Mouse (Mus musculus): ENCODE results near the gene Fgfr2.

Fgfr2 gene

DNA sequence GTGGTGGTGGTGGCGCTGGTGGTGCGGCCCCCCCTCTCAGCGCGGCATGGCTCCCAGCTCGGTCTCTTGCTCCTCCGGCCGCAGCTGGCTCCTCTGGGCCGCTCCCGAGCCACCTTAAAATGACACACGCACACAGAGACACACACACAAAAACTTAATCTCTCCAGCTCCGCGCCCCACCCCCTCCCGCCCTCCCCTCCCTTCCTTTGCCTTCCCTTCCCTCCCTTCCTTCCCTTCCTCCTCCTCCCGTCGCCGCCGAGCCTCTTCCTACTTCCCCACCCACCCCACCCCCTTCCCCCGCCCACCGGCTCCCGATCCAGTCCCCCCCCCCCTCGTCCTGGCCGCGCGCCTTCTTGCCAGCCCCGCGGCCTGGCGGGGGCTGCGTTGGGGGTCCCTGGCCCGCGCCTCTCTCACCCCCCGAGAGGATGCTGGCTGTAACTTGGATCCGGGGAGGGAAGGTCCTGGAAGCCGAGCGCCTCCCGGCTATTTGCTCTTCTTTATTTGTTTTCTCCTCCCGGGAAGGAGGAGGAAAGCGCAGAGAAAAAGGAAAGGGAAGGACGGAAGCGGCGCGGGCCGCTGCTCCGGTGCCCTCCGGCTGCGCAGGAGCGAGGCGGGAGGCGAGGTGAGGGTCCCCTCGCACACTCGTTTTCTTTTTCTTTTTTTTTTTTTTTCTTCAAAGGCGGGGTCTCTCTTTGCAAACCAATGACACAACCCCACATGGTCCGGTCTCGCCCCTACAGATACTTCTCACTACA lies at the start of gene Fgfr2:
TSS of gene Fgfr2 (minus strand) at position 107 of the 755 bp plus-strand sequence.
- DNase-seq (ENCODE audit: low spot score): peak; percentile 79

DNA sequence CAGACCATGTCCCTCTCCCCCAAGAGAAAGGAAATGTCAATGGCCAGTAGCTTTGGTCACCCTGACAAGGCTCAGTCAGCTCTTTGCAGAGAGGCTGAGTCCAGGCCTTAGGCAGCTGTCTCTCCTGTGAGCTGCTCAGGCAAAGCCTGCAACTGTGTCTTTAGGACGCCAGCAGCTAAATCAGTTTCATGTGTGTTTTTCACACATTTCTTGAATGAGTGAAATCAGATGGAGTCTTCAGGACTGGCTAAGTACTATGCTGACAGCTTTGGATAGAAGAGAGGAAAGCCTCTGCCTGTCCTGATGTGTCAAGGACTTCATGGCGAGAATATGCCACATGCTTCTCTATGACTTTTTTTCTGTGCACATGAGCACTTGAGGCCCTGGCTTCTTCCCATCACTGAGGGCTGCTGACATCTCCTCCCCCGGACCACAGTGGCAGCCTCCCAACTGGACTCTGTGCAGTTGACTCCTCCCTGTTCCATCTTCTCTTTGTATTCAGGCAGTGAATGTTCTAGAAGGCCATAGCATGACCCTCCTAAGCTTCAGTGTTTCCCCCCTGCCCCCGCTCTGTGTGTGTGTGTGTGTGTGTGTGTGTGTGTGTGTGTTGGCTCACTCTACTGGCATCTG lies 48.4 kb upstream of the Fgfr2 start:
- DNase-seq (ENCODE audit: low spot score): peak; percentile 8

DNA sequence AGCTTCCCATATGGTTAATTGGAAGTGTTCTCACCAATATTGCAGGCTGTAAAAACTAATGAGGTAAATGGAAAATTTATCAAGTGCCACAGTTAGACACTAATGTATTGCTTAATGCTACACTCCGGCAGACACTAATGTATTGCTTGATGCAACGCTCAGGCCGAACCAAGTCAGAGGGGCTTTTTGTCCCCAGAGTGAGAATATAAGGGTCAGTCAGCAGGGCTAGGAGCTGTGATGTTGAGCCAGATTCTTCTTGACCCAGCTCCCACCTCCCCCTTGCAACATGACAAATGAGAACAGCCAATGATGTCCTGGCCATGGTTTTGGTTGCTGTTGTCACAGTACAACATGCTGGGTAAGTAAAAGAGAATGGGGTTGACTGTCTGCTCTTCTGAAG lies 45.8 kb upstream of the Fgfr2 start:
- DNase-seq (ENCODE audit: low spot score): no peak

DNA sequence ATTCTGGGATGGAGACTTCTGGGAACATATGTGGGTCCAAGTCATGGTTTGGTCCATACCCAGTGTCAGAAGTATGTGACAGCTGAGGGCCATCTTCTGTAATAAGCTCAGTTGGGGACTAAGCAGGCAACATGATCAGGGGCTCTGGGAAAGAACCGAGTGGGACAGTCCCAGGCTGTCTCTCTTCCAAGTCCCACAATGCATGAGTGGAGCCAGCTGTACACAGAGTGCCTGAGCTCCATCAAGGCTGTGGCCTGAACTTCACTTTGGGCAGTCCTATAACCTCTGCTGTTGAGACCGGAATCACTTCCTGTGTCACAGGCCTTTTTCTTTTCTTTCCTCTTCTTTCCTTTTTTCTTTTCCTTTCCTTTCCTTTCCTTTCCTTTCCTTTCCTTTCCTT lies 44.8 kb upstream of the Fgfr2 start:
- DNase-seq (ENCODE audit: low spot score): no peak

DNA sequence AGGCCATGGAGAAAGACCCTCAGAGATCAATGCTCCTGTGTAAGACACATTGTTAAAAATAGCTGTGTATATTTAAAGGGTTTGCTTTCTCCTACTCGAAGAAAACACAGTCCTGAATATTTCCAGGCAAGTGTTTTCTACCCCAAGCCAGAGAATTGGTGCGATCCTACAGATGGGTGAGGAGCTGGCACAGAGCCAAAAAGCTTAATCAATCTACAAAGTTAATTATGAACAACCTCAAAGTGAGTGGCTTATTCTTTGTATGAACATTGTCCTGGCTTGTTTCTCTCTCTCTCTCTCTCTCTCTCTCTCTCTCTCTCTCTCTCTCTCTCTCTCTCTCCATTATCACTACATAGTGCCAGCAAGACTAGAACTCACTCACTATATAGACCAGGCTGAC lies 41.6 kb upstream of the Fgfr2 start:
- DNase-seq (ENCODE audit: low spot score): no peak

DNA sequence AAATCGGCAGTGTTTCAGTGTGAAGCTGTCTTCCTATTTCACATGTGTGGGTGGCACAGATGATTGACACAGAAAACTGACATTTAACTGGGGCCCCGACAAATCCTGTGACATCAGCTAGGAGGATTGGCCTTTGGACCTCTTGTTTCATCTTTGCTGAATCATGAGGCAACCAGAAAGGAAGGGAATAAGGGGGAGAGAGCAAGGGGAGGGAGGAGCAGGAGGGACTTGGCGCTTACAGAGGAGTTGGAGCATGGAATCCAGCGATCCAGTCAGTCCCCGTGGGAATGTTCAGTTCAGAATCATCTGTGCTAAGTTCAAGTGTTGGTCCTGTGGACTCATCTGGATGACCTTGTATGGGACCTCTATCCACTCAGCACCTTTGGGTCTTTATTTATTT lies 39.9 kb upstream of the Fgfr2 start:
- no peak for DNase-seq (ENCODE audit: low spot score)

DNA sequence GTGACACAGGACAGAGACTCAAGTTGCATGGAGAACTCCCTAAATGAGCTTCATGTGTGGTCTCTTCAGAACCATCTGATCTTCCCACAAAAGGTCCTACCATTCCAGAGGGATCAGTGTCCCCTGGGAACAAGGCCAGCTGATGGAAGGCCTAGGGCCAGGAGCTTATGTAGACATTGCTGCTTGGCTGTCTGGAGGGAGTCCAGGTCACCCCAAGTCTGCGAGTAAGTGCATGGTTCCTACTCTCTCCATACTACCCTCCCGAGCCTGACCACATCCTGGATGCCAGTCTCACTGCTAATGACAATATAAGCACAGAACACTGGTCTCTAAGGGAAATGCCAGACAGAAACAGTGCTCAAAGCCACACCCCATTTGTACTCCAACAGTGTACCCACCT lies 39.0 kb upstream of the Fgfr2 start:
- DNase-seq (ENCODE audit: low spot score): no peak

DNA sequence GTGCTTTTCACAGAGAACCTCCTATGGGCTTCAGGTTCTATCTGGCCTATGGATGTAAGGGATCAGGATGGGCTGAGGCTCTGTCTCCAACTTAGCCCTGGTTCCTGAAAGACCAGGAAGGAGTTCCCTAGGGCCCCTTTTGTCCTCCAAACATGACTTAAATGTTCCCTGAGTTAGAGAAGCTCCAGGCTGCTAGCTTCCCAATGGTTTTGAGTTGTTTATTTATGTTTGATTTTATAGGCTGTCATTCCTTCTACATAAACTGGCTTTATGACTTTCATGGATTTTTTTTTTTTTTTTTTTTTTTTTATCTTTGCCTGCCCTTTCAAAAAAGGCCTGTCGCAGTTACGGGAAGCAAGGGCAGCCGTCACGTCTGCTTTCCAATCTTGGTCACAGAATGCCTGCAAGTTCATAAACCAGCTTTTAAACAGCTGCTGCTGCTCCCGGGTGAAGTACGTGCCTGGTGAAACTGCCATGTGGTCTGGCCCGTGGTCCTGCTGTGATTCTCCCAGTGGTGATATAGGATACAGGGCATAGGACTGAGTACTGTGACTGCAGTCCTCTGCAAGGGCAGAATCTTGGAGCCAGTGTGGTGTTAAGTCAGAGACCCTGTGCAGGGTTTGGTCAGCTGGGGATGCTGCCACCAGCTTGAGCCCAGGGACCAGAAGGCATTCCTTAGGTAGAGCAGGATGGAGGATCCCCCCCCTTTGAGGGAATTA lies 38.4 kb upstream of the Fgfr2 start:
- no peak for DNase-seq (ENCODE audit: low spot score)

DNA sequence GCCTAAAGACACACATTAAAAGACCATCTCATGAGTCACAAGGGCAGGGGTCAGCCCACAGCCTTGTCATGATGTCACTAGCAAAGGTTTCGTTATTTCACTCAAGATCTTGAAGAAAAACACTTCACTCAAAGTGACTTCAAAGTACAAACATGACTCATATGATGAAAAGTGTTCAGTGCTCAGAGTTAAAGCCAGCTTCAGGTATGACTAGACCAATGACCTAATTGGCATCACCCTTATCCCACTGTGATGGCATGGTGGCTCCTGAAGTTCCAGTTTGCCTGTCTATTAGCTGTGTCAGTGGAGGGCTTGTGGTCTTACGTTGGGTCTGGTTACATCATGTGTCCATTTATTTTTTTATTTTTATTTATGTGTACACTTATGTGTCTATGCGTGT lies 36.4 kb upstream of the Fgfr2 start:
- no peak for DNase-seq (ENCODE audit: low spot score)

DNA sequence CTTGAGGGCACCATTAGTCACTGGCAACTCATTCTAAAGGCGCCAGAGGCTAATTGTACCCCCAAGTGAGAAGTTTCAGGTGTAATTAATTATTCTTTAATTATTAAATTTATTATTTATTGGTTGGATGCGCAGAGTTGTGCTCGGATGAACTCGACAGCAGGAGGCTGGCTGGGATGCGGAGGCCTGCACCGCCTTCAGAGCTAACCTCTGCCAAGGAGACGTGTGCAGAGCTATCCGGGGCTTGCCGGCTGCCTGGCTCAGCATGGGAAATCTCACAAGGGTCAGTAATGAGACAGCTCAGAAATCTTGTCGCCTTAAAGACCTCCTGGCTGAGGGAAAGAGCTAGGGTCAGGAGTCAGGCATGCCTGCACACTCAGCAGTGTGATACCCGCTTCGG lies 32.5 kb upstream of the Fgfr2 start:
- no peak for DNase-seq (ENCODE audit: low spot score)

DNA sequence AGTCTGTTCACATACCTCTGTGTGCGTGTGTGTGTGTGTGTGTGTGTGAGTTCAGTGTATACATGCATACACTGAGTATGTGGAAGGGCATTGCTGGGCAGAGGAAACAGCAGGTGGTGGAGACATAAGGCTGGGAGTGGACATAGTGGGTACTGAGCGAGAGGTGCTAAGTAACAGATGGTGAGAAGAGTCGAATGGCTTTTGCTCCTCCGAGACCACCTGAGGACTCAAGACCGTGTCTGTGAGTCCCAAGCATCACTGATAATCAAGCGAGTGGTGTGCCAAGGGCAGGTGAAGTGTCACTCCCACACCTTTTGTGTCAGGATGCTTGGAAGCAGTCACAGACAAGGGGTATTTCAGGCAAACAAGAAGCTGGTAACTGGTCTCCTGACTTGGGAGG lies 31.7 kb upstream of the Fgfr2 start:
- no peak for DNase-seq (ENCODE audit: low spot score)

DNA sequence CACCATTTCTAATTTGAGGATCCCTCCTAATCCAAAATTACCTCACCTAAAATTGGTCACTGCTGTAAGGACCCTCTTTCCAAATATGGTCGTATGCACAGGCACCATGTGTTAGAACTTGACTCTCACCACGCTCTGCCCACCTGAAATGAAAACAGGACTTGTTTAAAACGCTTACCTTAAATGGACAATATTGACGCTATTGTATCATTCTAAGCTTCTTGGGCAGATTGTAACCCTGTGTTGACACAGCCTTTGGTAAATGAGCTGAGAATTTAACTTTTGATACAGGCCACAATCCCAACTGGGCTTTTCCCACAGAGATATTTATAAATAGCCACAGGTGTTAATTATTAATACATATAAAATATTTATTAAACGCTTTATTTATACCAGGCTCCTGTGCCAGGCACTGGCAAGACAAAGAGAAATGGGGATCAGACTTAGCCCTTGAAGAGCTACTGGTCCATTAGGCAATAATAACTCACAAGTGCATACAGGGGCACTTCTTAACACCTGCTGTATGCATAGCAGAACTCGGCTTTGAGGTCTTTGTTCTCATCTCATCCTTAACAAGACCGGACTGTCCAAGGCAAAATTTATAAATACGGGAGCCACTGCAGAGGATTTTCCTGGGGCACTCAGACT lies 16.7 kb upstream of the Fgfr2 start:
- no peak for DNase-seq (ENCODE audit: low spot score)

DNA sequence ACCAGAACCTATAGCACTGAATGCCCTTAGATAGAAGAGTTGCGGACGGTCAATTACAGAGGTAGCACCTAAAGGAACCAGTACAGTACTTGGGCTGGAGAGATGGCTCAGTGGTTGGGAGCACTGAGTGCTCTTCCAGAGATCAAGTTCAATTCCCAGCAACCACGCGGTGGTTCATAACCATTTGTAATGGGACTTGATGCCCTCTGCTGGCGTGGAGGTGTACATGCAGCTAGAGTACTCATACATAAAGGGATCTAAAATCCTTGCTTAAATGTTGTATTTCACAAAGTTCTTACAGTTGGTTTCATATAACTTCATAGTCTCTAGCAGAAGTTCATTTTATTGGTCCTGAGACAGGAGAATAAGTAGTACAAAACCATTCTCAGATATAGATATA lies 10.4 kb upstream of the Fgfr2 start:
- no peak for DNase-seq (ENCODE audit: low spot score)

DNA sequence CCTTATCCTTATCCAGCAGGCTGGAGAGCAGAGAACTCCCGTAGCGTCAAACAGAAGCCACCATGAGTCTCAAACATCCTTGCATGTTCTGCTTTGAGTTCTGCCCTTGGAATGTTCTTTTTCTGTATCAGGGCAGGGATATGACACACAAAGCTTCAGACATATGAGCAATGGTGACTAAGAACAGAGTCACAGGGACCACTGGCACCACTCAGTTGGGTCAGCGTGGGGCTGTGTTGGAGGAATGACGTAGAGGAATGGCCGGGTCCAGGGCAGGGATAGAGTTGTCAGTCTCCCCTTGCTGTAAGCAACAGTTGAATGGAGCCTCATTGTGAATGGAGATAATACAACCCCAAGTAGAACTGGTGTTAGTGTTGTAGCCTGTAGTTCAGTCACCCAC lies 9.6 kb upstream of the Fgfr2 start:
- DNase-seq (ENCODE audit: low spot score): no peak

DNA sequence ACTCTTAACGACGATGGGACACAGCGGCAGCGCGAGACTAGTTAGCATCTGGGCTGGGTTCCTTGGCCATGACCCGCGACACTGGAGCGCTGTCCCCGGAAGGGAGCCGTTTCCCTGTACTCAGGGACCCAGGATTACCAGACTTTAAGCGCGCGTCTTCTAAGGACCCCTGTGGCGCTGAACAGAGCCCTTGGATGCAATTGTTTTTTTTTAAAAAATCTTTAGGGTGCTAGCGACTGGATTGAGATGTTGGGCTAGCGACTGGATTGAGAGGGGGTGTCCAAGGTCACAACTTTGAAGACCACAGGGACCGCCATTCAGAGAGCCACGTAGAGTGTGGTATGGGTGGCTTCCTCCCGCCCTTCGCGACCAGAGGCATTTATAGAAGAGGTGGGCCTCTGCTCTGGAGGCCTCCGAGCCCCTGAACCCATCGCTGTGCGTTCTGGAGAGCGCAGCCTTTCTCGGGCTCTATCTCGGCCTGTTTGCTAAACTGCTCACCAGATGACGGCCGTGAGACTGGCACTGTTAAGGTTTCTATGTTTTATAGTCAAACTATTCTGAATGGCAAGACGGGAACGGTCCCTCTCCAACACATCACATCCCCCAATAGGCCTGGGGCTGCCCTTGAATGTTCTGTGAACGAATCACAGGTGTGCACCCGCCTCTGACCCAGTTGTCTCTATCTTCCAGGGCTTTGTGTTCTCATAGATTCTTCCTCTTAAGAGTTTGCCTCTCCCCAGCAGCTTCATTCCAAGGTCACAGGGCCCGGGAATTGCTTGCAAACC lies 1.7 kb upstream of the Fgfr2 start:
- DNase-seq (ENCODE audit: low spot score): no peak

DNA sequence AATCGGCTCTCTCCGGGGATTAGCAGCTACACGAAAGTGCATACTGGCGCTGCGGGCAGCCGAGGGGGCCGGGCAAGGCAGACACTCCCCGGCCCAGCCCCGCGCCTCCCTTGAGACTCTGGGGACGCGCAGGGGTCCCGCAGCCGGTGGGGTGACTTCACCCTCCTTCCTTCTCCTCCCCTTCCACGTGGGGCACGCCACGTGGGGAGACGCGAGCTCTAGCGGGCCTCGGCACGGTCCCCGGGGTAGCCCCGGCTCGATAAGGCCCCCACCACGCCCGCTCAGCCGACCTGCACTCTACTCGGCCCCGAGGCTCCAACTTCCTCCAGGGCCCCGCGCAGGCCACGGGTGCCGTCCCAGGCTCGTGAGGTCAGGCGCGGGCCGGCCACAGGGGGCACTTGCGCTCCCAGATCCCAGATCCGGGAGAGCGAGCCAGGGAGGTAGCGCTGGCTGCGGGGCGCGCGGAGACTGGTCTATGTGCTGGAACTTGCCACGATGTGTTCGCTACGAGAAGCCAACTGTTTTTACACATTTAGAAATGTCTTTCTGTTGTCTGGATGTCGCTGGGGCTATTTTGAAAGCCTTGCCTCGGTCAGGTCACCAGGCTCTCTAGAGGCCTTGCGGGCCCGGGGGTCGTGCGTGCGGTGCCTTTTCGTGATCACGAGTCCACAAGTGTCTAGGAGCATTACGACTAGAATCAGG lies 1.0 kb upstream of the Fgfr2 start, which contains the start of gene Ctbp2:
TSS of gene Ctbp2 (minus strand) at position 356 of the 702 bp plus-strand sequence.
- DNase-seq (ENCODE audit: low spot score): peak; percentile 60

DNA sequence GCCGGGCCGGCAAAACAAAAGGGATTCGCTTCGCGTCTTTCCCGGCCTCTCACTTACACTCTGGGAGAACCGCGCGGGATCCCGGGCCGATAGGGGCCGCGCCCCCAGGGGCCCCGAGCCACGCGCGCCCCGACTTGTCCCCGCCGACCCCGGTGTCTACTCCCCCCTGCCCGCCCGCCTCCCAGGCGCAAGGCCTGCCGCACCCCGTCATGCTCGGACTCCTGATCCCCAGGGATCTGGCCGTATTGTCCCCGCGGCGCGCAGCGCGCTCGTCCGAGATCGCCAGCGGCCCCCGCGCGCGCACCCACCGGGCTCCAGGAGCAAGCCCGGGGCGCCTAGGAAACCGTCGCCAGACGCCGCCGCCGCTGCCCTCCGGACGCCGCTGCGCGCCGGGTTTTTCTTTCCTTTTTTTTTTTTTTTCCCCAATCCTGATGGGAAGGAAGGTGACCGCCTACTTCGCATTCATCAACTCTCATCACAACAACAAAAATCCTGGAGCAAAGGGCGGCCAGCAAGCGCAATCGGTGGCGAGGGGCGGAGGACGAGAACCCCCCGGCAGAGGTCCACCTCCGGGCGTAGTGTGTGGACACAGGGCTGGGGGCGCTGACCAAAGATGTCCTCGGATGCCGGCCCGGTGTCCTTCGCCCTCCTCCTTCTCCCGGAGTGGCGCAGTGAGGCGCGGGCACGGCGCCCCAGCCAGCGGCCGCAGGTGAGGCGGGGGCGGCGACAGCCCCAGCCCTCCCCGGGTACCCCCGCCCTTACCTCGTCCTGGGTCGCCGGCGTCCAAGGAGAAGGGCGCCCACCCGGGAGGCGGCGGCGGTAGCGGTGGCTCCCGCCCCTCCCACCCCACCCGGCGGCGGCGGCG lies 539 bp downstream of the Fgfr2 start:
- peak; percentile 60 for DNase-seq (ENCODE audit: low spot score)

DNA sequence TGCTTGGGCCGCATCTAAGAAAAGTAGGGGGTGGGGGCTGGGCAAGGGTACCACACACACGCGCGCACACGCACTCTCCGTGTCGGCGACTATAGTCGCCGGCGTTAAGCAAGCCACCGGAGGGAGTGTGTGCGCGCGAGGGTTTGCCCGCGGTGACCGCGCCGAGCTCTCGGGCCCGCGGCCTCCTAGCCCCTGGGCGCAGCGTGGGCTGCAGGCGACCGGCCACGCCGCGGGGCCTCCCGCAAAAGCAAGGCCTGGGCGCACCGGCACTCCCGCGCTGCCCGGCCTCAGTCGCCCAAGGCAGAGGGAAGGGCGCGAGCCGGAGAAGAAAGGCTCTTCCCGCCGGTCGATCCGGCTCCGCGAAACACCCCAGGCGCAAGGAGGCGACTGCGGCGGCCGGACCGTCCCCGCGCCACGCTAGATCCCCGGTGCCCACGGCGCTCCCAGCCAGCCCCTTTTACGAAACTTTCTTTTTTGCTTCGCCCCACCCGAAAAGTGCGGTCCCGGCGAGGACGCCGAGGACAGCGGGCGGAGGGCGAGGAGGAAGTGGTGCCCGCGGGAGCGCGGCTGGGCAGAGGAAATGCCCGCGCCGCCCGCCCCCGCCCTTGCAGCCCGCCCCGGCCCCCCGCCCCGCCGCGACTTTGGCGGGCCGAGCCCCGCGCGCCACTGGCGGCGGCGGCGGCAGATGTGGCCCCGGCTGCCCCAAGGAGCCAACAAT lies 1.3 kb downstream of the Fgfr2 start:
- DNase-seq (ENCODE audit: low spot score): peak; percentile 24

DNA sequence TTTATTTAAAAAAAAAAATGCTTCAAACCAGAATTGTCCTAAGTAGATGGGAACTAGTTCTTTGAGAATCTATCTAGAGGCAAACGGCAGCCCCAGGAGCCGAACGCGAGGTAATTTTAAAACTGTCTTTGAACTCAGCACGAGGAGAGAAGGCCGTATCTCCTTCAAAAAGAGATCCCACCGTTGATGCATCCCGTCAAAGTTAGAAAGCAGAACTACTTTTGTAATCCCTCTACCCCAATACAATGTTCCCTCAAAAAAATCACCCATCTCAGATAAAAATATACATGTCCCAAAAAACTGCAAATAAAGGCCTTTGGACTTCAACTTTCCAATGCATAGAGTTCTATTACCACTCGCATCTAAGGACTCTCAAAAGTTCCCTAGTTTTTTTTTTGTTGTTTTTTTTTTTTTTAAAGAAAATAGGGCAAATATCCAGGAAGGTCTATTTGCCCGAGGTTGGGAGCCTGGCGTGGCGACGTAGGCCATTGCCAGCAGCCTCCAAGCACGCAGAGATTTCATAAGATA lies 2.0 kb downstream of the Fgfr2 start:
- no peak for DNase-seq (ENCODE audit: low spot score)

Data from adipocyte (in vitro differentiated cells).